Mouse (Mus musculus): ENCODE measurements at regions not wholly inside any gene's neighbourhood (a gene's known extent, or its start where the extent isn't known, plus 50 kb on each side); places are given as distances from the start of the nearest gene placed in this dataset.

- H3K4me2 ChIP-seq (ENCODE audit: low read depth, low read length), result no peak overlapping the region
- no peak overlapping the region for H3K4me3 ChIP-seq (ENCODE audit: low read depth, low read length)
- no peaks in the 10 kb centered on the region for H3K9me3 ChIP-seq (ENCODE audit: control insufficient read depth, low read length)
- H3K4me1 ChIP-seq (ENCODE audit: control insufficient read depth, insufficient read depth, low read length), result no peaks in the 10 kb centered on the region
- WGBS, result 69% methylated on average over 3 of the region's 3 CpGs
- H3K27ac ChIP-seq (ENCODE audit: low read depth, low read length), result no peak overlapping the region
- H3K27me3 ChIP-seq (ENCODE audit: control insufficient read depth, insufficient read depth, low read length), result no peaks in the 10 kb centered on the region
- no peak for ATAC-seq (ENCODE audit: low read depth)
- no peaks in the 10 kb centered on the region for H3K36me3 ChIP-seq (ENCODE audit: control insufficient read depth, insufficient read depth, low read length)
- no peak overlapping the region for H3K9ac ChIP-seq (replicated peaks; ENCODE audit: low read depth, low read length)
Observed at GRCm38 (mm10) chr16:58068654-58069271, 314.2 kb upstream of the Col8a1 start.

- Histone ChIP-seq H3K4me3 (ENCODE audit: low read depth, low read length) (no peak overlapping the region), H3K9me3 (ENCODE audit: control insufficient read depth, low read length) (no peaks in the 10 kb centered on the region), H3K9ac (replicated peaks; ENCODE audit: low read depth, low read length) (no peak overlapping the region), H3K27ac (ENCODE audit: low read depth, low read length) (no peak overlapping the region), H3K4me1 (ENCODE audit: control insufficient read depth, insufficient read depth, low read length) (no peaks in the 10 kb centered on the region), H3K36me3 (ENCODE audit: control insufficient read depth, insufficient read depth, low read length) (no peaks in the 10 kb centered on the region), H3K27me3 (ENCODE audit: control insufficient read depth, insufficient read depth, low read length) (no peaks in the 10 kb centered on the region), H3K4me2 (ENCODE audit: low read depth, low read length) (no peak overlapping the region)
- WGBS, result 88% methylated on average over 3 of the region's 3 CpGs
- no peak for ATAC-seq (ENCODE audit: low read depth)
Observed at GRCm38 (mm10) chr16:58072441-58072840, 317.9 kb upstream of the Col8a1 start.

- WGBS, result 70% methylated on average over 4 of the region's 4 CpGs
- Histone ChIP-seq H3K9me3 (ENCODE audit: control insufficient read depth, low read length) (no peaks in the 10 kb centered on the region), H3K27me3 (ENCODE audit: control insufficient read depth, insufficient read depth, low read length) (no peaks in the 10 kb centered on the region), H3K9ac (replicated peaks; ENCODE audit: low read depth, low read length) (no peak overlapping the region), H3K36me3 (ENCODE audit: control insufficient read depth, insufficient read depth, low read length) (no peaks in the 10 kb centered on the region), H3K4me1 (ENCODE audit: control insufficient read depth, insufficient read depth, low read length) (no peaks in the 10 kb centered on the region), H3K4me3 (ENCODE audit: low read depth, low read length) (no peak overlapping the region), H3K27ac (ENCODE audit: low read depth, low read length) (no peak overlapping the region), H3K4me2 (ENCODE audit: low read depth, low read length) (no peak overlapping the region)
- no peak for ATAC-seq (ENCODE audit: low read depth)
Observed at GRCm38 (mm10) chr16:58100351-58100750, 307.9 kb upstream of the Dcbld2 start.

- H3K36me3 ChIP-seq (ENCODE audit: control insufficient read depth, insufficient read depth, low read length), result no peaks in the 10 kb centered on the region
- no peaks in the 10 kb centered on the region for H3K27me3 ChIP-seq (ENCODE audit: control insufficient read depth, insufficient read depth, low read length)
- 92% methylated on average over 1 of the region's 1 CpGs for WGBS
- peak; percentile 17; the same call in 1 of the 2 replicates for ATAC-seq (ENCODE audit: low read depth)
- no peak overlapping the region for H3K27ac ChIP-seq (ENCODE audit: low read depth, low read length)
- H3K4me3 ChIP-seq (ENCODE audit: low read depth, low read length), result no peak overlapping the region
- H3K4me2 ChIP-seq (ENCODE audit: low read depth, low read length), result no peak overlapping the region
- H3K9ac ChIP-seq (replicated peaks; ENCODE audit: low read depth, low read length), result no peak overlapping the region
- H3K4me1 ChIP-seq (ENCODE audit: control insufficient read depth, insufficient read depth, low read length), result no peaks in the 10 kb centered on the region
- no peaks in the 10 kb centered on the region for H3K9me3 ChIP-seq (ENCODE audit: control insufficient read depth, low read length)
Observed at GRCm38 (mm10) chr16:58110452-58110851, 297.8 kb upstream of the Dcbld2 start.

- Histone ChIP-seq H3K36me3 (ENCODE audit: control insufficient read depth, insufficient read depth, low read length) (no peaks in the 10 kb centered on the region), H3K27me3 (ENCODE audit: control insufficient read depth, insufficient read depth, low read length) (no peaks in the 10 kb centered on the region), H3K4me3 (ENCODE audit: low read depth, low read length) (no peak overlapping the region), H3K4me1 (ENCODE audit: control insufficient read depth, insufficient read depth, low read length) (no peaks in the 10 kb centered on the region), H3K9ac (replicated peaks; ENCODE audit: low read depth, low read length) (no peak overlapping the region), H3K9me3 (ENCODE audit: control insufficient read depth, low read length) (no peaks in the 10 kb centered on the region), H3K27ac (ENCODE audit: low read depth, low read length) (no peak overlapping the region), H3K4me2 (ENCODE audit: low read depth, low read length) (no peak overlapping the region)
- WGBS, result 86% methylated on average over 1 of the region's 1 CpGs
- no peak for ATAC-seq (ENCODE audit: low read depth)
Observed at GRCm38 (mm10) chr16:58126086-58126485, 282.2 kb upstream of the Dcbld2 start.

- H3K27ac ChIP-seq (ENCODE audit: low read depth, low read length), result no peak overlapping the region
- H3K4me1 ChIP-seq (ENCODE audit: control insufficient read depth, insufficient read depth, low read length), result no peaks in the 10 kb centered on the region
- ATAC-seq (ENCODE audit: low read depth), result peak; percentile 87; the same call in 1 of the 2 replicates
- 36% methylated on average over 12 of the region's 12 CpGs for WGBS
- H3K27me3 ChIP-seq (ENCODE audit: control insufficient read depth, insufficient read depth, low read length), result no peaks in the 10 kb centered on the region
- H3K4me3 ChIP-seq (ENCODE audit: low read depth, low read length), result no peak overlapping the region
- H3K36me3 ChIP-seq (ENCODE audit: control insufficient read depth, insufficient read depth, low read length), result no peaks in the 10 kb centered on the region
- peak overlapping the region; percentile 27; the same call in 1 of the 2 replicates for H3K4me2 ChIP-seq (ENCODE audit: low read depth, low read length)
- no peak overlapping the region for H3K9ac ChIP-seq (replicated peaks; ENCODE audit: low read depth, low read length)
- no peaks in the 10 kb centered on the region for H3K9me3 ChIP-seq (ENCODE audit: control insufficient read depth, low read length)
Observed at GRCm38 (mm10) chr16:58136144-58136905, 271.9 kb upstream of the Dcbld2 start.

GRCm38 (mm10) chr16:58136979-58137378, 271.3 kb upstream of the Dcbld2 start:
- H3K27me3 ChIP-seq (ENCODE audit: control insufficient read depth, insufficient read depth, low read length), result no peaks in the 10 kb centered on the region
- H3K4me2 ChIP-seq (ENCODE audit: low read depth, low read length), result peak overlapping the region; percentile 27; the same call in 1 of the 2 replicates
- no peak overlapping the region for H3K9ac ChIP-seq (replicated peaks; ENCODE audit: low read depth, low read length)
- no peaks in the 10 kb centered on the region for H3K9me3 ChIP-seq (ENCODE audit: control insufficient read depth, low read length)
- H3K4me1 ChIP-seq (ENCODE audit: control insufficient read depth, insufficient read depth, low read length), result no peaks in the 10 kb centered on the region
- no peak overlapping the region for H3K4me3 ChIP-seq (ENCODE audit: low read depth, low read length)
- WGBS, result 82% methylated on average over 7 of the region's 7 CpGs
- H3K27ac ChIP-seq (ENCODE audit: low read depth, low read length), result no peak overlapping the region
- ATAC-seq (ENCODE audit: low read depth), result no peak
- H3K36me3 ChIP-seq (ENCODE audit: control insufficient read depth, insufficient read depth, low read length), result no peaks in the 10 kb centered on the region

- Histone ChIP-seq H3K4me3 (ENCODE audit: low read depth, low read length) (no peak overlapping the region), H3K4me2 (ENCODE audit: low read depth, low read length) (no peak overlapping the region), H3K27ac (ENCODE audit: low read depth, low read length) (no peak overlapping the region), H3K9me3 (ENCODE audit: control insufficient read depth, low read length) (no peaks in the 10 kb centered on the region), H3K36me3 (ENCODE audit: control insufficient read depth, insufficient read depth, low read length) (no peaks in the 10 kb centered on the region), H3K27me3 (ENCODE audit: control insufficient read depth, insufficient read depth, low read length) (no peaks in the 10 kb centered on the region), H3K4me1 (ENCODE audit: control insufficient read depth, insufficient read depth, low read length) (no peaks in the 10 kb centered on the region), H3K9ac (replicated peaks; ENCODE audit: low read depth, low read length) (no peak overlapping the region)
- 88% methylated on average over 4 of the region's 4 CpGs for WGBS
- ATAC-seq (ENCODE audit: low read depth), result no peak
Observed at GRCm38 (mm10) chr16:58137728-58138279, 270.4 kb upstream of the Dcbld2 start.

- Histone ChIP-seq H3K4me3 (ENCODE audit: low read depth, low read length) (no peak overlapping the region), H3K27ac (ENCODE audit: low read depth, low read length) (no peak overlapping the region), H3K36me3 (ENCODE audit: control insufficient read depth, insufficient read depth, low read length) (no peaks in the 10 kb centered on the region), H3K9ac (replicated peaks; ENCODE audit: low read depth, low read length) (no peak overlapping the region), H3K4me1 (ENCODE audit: control insufficient read depth, insufficient read depth, low read length) (no peaks in the 10 kb centered on the region), H3K4me2 (ENCODE audit: low read depth, low read length) (no peak overlapping the region), H3K9me3 (ENCODE audit: control insufficient read depth, low read length) (no peaks in the 10 kb centered on the region), H3K27me3 (ENCODE audit: control insufficient read depth, insufficient read depth, low read length) (no peaks in the 10 kb centered on the region)
- 18% methylated on average over 6 of the region's 6 CpGs for WGBS
- no peak for ATAC-seq (ENCODE audit: low read depth)
Observed at GRCm38 (mm10) chr16:58146479-58146878, 261.8 kb upstream of the Dcbld2 start.
